Mouse (Mus musculus) layer of hippocampus, adult 2 months (tissue): ENCODE measurements around the gene Lig4. TPM values are rescaled to one million over a fixed set of nuclear protein-coding genes. Genes with fewer than 3 reads are reported as not detected.
A peak's percentile ranks its signal among the peaks of the same experiment; 100 is the strongest.

Experiments used
- DNase-seq, 2 experiments: peaks; one replicate each; pipeline ENCODE4 v3.0.0; 2022; ENCODE audit warnings: low spot score in 2 of 2
- H3K27ac ChIP-seq: fragments of 200-600 bp; 2 replicates; pipeline ENCODE4 v1.8.1; 2022
- H3K4me3 ChIP-seq: fragments of 200-600 bp; 2 replicates; pipeline ENCODE4 v1.8.1; 2022; ENCODE audit warnings: mild to moderate bottlenecking
- CTCF ChIP-seq: fragments of 200-600 bp; conservative IDR thresholded peaks from 2 replicates; pipeline ENCODE4 v1.8.1; 2022; ENCODE audit warnings: antibody characterized with exemption, mild to moderate bottlenecking, moderate library complexity
- long read RNA-seq, 2 experiments: library from polyadenylated mRNA; stranded (forward); transcript quantifications; one replicate each; pipeline ENCODE4 v2.0.0; 2021; ENCODE audit warnings: borderline mapping rate in 2 of 2
- total RNA-seq, 2 experiments: library from RNA; stranded (reverse); gene quantifications; 2 replicates each; pipeline ENCODE4 v1.2.3; 2021

Gene Lig4
- 10 to 100 TPM; 11.2 to 11.6 TPM for total RNA-seq
- long read RNA-seq, experiment 1, full-length matches to known transcripts: 2 of 4 reads
- long read RNA-seq, experiment 1, partial matches to known transcripts: 0 of 4 reads
- long read RNA-seq, experiment 1, other reads (novel, unspliced or antisense): 2 of 4 reads
- long read RNA-seq, experiment 2, full-length matches to known transcripts: 6 of 10 reads
- long read RNA-seq, experiment 2, partial matches to known transcripts: 0 of 10 reads
- long read RNA-seq, experiment 2, other reads (novel, unspliced or antisense): 4 of 10 reads

GRCm38 (mm10) chr8:9977573-9978314 lies at the start of gene Lig4, which contains the start of gene Abhd13:
TSS of gene Lig4 (minus strand) at chr8:9977686.
TSS of gene Abhd13 (plus strand) at chr8:9977707.
- peak; percentile 97 to 99 for DNase-seq
- peak within 1 kb of the TSS; percentile 94 for H3K27ac ChIP-seq
- peak within 1 kb of the TSS; percentile 84 for H3K4me3 ChIP-seq
- no peak for TF ChIP-seq CTCF

- DNase-seq: no peak
- Histone ChIP-seq H3K27ac (no peak overlapping the region), H3K4me3 (no peak overlapping the region)
- no peak for TF ChIP-seq CTCF
These were observed 39.7 kb upstream of the Lig4 start for GRCm38 (mm10) chr8:10017231-10017630.

- TF ChIP-seq CTCF: no peak
- Histone ChIP-seq H3K27ac (no peak overlapping the region), H3K4me3 (no peak overlapping the region)
- DNase-seq: no peak
These were observed 38.8 kb upstream of the Lig4 start for GRCm38 (mm10) chr8:10016252-10016651.

GRCm38 (mm10) chr8:10007660-10008028 lies 30.2 kb upstream of the Lig4 start:
- H3K4me3 ChIP-seq: peak overlapping the region; percentile 59
- TF ChIP-seq CTCF: no peak
- H3K27ac ChIP-seq: no peak overlapping the region
- DNase-seq: no peak

- no peak for TF ChIP-seq CTCF
- peak; percentile 23 to 27 for DNase-seq
- Histone ChIP-seq H3K4me3 (peak overlapping the region; percentile 59), H3K27ac (peak overlapping the region; percentile 59)
These were observed 29.6 kb upstream of the Lig4 start for GRCm38 (mm10) chr8:10006986-10007659.

GRCm38 (mm10) chr8:10006156-10006985 lies 28.9 kb upstream of the Lig4 start, which contains the start of gene Tnfsf13b:
TSS of gene Tnfsf13b (plus strand) at chr8:10006467.
- peak within 1 kb of the TSS; percentile 59 for H3K27ac ChIP-seq
- DNase-seq: no peak
- H3K4me3 ChIP-seq: peak within 1 kb of the TSS; percentile 59
- no peak for TF ChIP-seq CTCF

GRCm38 (mm10) chr8:10004115-10004514 lies 26.6 kb upstream of the Lig4 start:
- no peak overlapping the region for H3K27ac ChIP-seq
- peak in 1 of 2 experiments; percentile 20 for DNase-seq
- H3K4me3 ChIP-seq: no peak overlapping the region; the same call in 1 of the 2 replicates
- TF ChIP-seq CTCF: no peak

GRCm38 (mm10) chr8:9980188-9980587 lies 2.7 kb upstream of the Lig4 start:
- no peak for DNase-seq
- no peak overlapping the region for H3K4me3 ChIP-seq
- H3K27ac ChIP-seq: no peak overlapping the region
- no peak for TF ChIP-seq CTCF

GRCm38 (mm10) chr8:9979746-9980145 lies 2.3 kb upstream of the Lig4 start:
- H3K27ac ChIP-seq: no peak overlapping the region
- no peak for DNase-seq
- no peak for TF ChIP-seq CTCF
- no peak overlapping the region for H3K4me3 ChIP-seq

GRCm38 (mm10) chr8:9978475-9979230 lies 1.2 kb upstream of the Lig4 start:
- no peak for DNase-seq
- H3K4me3 ChIP-seq: peak overlapping the region; percentile 84
- peak overlapping the region; percentile 94 for H3K27ac ChIP-seq
- TF ChIP-seq CTCF: no peak

GRCm38 (mm10) chr8:9977016-9977415 lies 470 bp downstream of the Lig4 start:
- Histone ChIP-seq H3K27ac (peak overlapping the region; percentile 94), H3K4me3 (peak overlapping the region; percentile 84)
- no peak for DNase-seq
- TF ChIP-seq CTCF: no peak
